Mouse (Mus musculus): Measurements from ENCODE around the gene Atl3.

- no peak for TF ChIP-seq EP300 (IDR thresholded peaks at IDR 0.05; ENCODE audit: insufficient read depth, low read depth, low read length)
- TF ChIP-seq CTCF (IDR thresholded peaks at IDR 0.05) = no peak
Observed at GRCm38 (mm10) chr19:7445105-7445504, 48.7 kb upstream of the Atl3 start.

Data from heart, adult 2 months (tissue).